Mouse (Mus musculus): Measurements from ENCODE around the gene Capn3. TPM values are rescaled to one million over a fixed set of nuclear protein-coding genes. Genes with fewer than 3 reads are reported as not detected.
A peak's percentile ranks its signal among the peaks of the same experiment; 100 is the strongest.

Gene Capn3
- total and polyA plus RNA-seq, 2 experiments: 1.0 to 2.5 TPM

DNA sequence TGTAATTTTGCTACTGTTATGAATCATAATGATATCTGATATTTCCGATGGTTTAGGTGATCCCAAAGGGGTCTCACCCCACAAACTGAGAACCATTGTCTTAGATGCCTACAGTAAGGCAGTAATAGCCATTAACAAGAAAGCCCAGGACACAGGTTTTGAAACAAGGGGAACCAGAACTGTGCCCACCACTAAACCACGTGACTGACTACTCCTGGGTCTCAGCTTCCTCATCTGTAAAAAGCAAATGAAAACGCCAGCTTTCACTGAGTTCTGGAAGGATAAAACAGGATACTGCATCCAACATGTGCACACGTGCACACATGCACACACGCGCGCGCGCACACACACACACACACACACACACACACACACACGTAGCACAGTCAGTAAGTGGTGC lies 13.9 kb downstream of the Capn3 start:
- peaks cover 7% of the 10 kb centered on the region for H3K4me1 ChIP-seq (ENCODE audit: control insufficient read depth, insufficient read depth, low read length)
- H3K27me3 ChIP-seq (ENCODE audit: control insufficient read depth, insufficient read depth, low read length): no peaks in the 10 kb centered on the region
- H3K79me2 ChIP-seq (ENCODE audit: control insufficient read depth, insufficient read depth, low read length): no peaks in the 10 kb centered on the region
- no peak for DNase-seq (ENCODE audit: extremely low read depth, low read depth, low spot score)
- H3K36me3 ChIP-seq (ENCODE audit: control insufficient read depth, insufficient read depth, low read length): no peaks in the 10 kb centered on the region
- H3K27ac ChIP-seq (replicated peaks; ENCODE audit: insufficient read depth, low read depth, low read length): no peak overlapping the region
- WGBS: 90% methylated on average over 10 of the region's 10 CpGs
- H3K9ac ChIP-seq (ENCODE audit: low read depth, low read length): no peak overlapping the region
- TF ChIP-seq CTCF (IDR thresholded peaks at IDR 0.05; ENCODE audit: low read depth, low read length): no peak
- TF ChIP-seq POLR2A (IDR thresholded peaks at IDR 0.05; ENCODE audit: extremely low read depth, insufficient read depth, low read length): no peak
- no peak overlapping the region for H3K4me3 ChIP-seq (ENCODE audit: insufficient read depth, low read depth, low read length)

DNA sequence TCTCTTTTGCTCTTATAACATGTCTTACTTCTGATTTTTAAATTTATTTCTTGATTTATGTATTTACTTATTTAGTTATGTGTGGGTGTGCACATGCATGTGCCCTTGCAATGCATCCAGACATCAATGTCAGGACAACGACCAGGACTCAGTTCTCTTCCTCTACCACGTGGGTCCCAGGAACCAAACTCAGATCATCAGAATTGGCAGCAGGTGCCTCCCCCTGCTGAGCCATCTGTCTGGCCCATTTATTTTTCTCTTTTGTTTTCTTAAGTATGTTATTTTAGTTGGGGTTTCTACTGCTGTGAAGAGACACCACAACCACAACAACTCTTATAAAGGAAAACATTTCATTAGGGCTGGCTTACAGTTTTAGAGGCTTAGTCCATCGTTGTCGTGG lies 15.0 kb downstream of the Capn3 start:
- H3K27ac ChIP-seq (replicated peaks; ENCODE audit: insufficient read depth, low read depth, low read length): no peak overlapping the region
- no peak overlapping the region for H3K9ac ChIP-seq (ENCODE audit: low read depth, low read length)
- H3K79me2 ChIP-seq (ENCODE audit: control insufficient read depth, insufficient read depth, low read length): no peaks in the 10 kb centered on the region
- no peak for DNase-seq (ENCODE audit: extremely low read depth, low read depth, low spot score)
- WGBS: 86% methylated on average over 4 of the region's 4 CpGs
- no peak overlapping the region for H3K4me3 ChIP-seq (ENCODE audit: insufficient read depth, low read depth, low read length)
- H3K4me1 ChIP-seq (ENCODE audit: control insufficient read depth, insufficient read depth, low read length): no peaks in the 10 kb centered on the region
- no peaks in the 10 kb centered on the region for H3K27me3 ChIP-seq (ENCODE audit: control insufficient read depth, insufficient read depth, low read length)
- TF ChIP-seq CTCF (IDR thresholded peaks at IDR 0.05; ENCODE audit: low read depth, low read length) (no peak), POLR2A (IDR thresholded peaks at IDR 0.05; ENCODE audit: extremely low read depth, insufficient read depth, low read length) (no peak)
- H3K36me3 ChIP-seq (ENCODE audit: control insufficient read depth, insufficient read depth, low read length): no peaks in the 10 kb centered on the region

DNA sequence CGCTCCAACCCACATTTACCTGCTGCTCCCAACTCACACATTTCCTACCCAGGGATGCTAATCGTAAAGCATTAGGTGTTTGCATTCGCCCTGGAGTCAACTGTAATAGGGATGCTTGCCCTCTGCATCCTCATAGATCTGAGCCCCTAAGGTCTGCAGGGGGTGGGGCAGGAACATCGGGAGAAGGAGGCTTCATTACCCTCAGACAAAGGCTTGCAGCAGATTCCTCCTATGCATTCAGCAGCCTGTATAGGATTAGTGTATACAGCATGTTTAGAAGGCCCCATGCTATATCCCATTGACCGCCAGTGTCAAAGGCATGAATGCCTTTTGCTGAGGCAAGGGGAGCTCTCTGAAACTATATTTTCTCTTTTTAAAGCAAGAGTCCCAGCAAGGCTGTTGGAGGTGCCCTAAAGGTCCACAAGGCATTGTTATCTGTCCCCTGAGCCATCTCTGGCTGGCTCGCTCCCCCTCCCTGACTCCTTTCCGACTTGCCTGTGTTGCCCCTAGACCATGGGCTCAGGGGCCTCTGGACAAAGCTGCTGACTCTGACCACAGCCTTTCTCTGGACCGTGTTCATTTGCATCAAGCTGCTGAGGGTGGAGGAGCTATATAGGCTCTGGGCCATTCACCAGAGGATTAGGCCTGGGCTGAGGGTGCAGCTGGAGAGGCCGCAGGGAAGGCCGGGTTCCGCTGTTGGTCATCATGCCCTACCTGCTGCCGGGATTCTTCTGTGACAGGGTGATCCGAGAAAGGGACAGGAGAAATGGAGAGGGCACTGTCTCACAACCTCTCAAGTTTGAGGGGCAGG lies 20.7 kb downstream of the Capn3 start:
- 85% methylated on average over 13 of the region's 13 CpGs for WGBS
- H3K36me3 ChIP-seq (ENCODE audit: control insufficient read depth, insufficient read depth, low read length): no peaks in the 10 kb centered on the region
- no peak overlapping the region for H3K4me3 ChIP-seq (ENCODE audit: insufficient read depth, low read depth, low read length)
- DNase-seq (ENCODE audit: extremely low read depth, low read depth, low spot score): no peak
- no peak for TF ChIP-seq POLR2A (IDR thresholded peaks at IDR 0.05; ENCODE audit: extremely low read depth, insufficient read depth, low read length)
- no peak for TF ChIP-seq CTCF (IDR thresholded peaks at IDR 0.05; ENCODE audit: low read depth, low read length)
- no peaks in the 10 kb centered on the region for H3K27me3 ChIP-seq (ENCODE audit: control insufficient read depth, insufficient read depth, low read length)
- no peak overlapping the region for H3K27ac ChIP-seq (replicated peaks; ENCODE audit: insufficient read depth, low read depth, low read length)
- no peaks in the 10 kb centered on the region for H3K79me2 ChIP-seq (ENCODE audit: control insufficient read depth, insufficient read depth, low read length)
- no peak overlapping the region for H3K9ac ChIP-seq (ENCODE audit: low read depth, low read length)
- no peaks in the 10 kb centered on the region for H3K4me1 ChIP-seq (ENCODE audit: control insufficient read depth, insufficient read depth, low read length)

DNA sequence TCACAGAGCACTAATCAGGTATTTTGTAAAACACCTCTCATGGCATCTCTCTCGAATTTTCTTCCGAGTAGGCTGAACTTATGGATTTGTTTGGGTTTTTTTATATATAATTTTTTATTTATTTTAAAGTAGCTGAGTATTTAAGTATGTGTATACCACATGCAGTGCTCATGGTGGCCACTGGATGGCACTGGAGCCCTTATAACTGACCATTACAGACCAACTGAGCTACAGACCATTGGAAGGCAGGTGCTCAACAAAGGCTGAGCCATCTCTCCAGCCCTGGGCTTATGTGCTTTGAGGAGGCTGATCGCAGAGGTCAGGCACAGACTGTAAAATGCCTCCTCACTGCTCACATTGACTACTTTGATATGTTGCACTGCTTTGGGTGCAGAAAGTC lies 22.8 kb downstream of the Capn3 start:
- H3K36me3 ChIP-seq (ENCODE audit: control insufficient read depth, insufficient read depth, low read length): no peaks in the 10 kb centered on the region
- H3K4me1 ChIP-seq (ENCODE audit: control insufficient read depth, insufficient read depth, low read length): no peaks in the 10 kb centered on the region
- WGBS: 53% methylated on average over 3 of the region's 3 CpGs
- DNase-seq (ENCODE audit: extremely low read depth, low read depth, low spot score): peak; percentile 53
- TF ChIP-seq CTCF (IDR thresholded peaks at IDR 0.05; ENCODE audit: low read depth, low read length) (peak; percentile 72), POLR2A (IDR thresholded peaks at IDR 0.05; ENCODE audit: extremely low read depth, insufficient read depth, low read length) (no peak)
- no peak overlapping the region for H3K9ac ChIP-seq (ENCODE audit: low read depth, low read length)
- no peaks in the 10 kb centered on the region for H3K27me3 ChIP-seq (ENCODE audit: control insufficient read depth, insufficient read depth, low read length)
- H3K79me2 ChIP-seq (ENCODE audit: control insufficient read depth, insufficient read depth, low read length): no peaks in the 10 kb centered on the region
- H3K4me3 ChIP-seq (ENCODE audit: insufficient read depth, low read depth, low read length): no peak overlapping the region
- no peak overlapping the region for H3K27ac ChIP-seq (replicated peaks; ENCODE audit: insufficient read depth, low read depth, low read length)

DNA sequence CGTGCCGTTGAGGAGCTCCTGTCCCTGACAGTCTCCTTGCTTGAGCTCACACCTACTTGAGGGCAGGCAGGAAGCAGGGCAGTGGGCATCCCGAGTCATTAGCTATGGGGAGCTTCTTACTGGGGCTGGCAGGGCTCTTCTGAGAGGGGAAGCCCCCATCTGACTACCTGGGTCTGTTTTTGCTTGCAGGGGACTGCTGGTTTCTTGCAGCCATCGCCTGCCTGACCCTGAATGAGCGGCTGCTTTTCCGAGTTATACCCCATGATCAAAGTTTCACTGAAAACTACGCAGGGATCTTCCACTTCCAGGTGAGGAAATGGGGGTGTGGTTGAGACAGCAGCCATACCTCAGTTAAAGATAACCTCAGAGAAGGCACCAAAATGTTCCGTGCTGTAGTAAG lies 26.1 kb downstream of the Capn3 start:
- Histone ChIP-seq H3K27me3 (ENCODE audit: control insufficient read depth, insufficient read depth, low read length) (no peaks in the 10 kb centered on the region), H3K4me3 (ENCODE audit: insufficient read depth, low read depth, low read length) (no peak overlapping the region), H3K27ac (replicated peaks; ENCODE audit: insufficient read depth, low read depth, low read length) (no peak overlapping the region), H3K79me2 (ENCODE audit: control insufficient read depth, insufficient read depth, low read length) (no peaks in the 10 kb centered on the region), H3K9ac (ENCODE audit: low read depth, low read length) (no peak overlapping the region), H3K4me1 (ENCODE audit: control insufficient read depth, insufficient read depth, low read length) (0 out of 2 replicates have a peak, but pooled peaks cover 3% of the 10 kb centered on the region), H3K36me3 (ENCODE audit: control insufficient read depth, insufficient read depth, low read length) (no peaks in the 10 kb centered on the region)
- TF ChIP-seq POLR2A (IDR thresholded peaks at IDR 0.05; ENCODE audit: extremely low read depth, insufficient read depth, low read length) (no peak), CTCF (IDR thresholded peaks at IDR 0.05; ENCODE audit: low read depth, low read length) (no peak)
- WGBS: 89% methylated on average over 8 of the region's 8 CpGs
- DNase-seq (ENCODE audit: extremely low read depth, low read depth, low spot score): no peak

Measured in liver, adult 2 months (tissue).